Mouse (Mus musculus): ENCODE measurements around the gene Kiss1r.

Gene Kiss1r

DNA sequence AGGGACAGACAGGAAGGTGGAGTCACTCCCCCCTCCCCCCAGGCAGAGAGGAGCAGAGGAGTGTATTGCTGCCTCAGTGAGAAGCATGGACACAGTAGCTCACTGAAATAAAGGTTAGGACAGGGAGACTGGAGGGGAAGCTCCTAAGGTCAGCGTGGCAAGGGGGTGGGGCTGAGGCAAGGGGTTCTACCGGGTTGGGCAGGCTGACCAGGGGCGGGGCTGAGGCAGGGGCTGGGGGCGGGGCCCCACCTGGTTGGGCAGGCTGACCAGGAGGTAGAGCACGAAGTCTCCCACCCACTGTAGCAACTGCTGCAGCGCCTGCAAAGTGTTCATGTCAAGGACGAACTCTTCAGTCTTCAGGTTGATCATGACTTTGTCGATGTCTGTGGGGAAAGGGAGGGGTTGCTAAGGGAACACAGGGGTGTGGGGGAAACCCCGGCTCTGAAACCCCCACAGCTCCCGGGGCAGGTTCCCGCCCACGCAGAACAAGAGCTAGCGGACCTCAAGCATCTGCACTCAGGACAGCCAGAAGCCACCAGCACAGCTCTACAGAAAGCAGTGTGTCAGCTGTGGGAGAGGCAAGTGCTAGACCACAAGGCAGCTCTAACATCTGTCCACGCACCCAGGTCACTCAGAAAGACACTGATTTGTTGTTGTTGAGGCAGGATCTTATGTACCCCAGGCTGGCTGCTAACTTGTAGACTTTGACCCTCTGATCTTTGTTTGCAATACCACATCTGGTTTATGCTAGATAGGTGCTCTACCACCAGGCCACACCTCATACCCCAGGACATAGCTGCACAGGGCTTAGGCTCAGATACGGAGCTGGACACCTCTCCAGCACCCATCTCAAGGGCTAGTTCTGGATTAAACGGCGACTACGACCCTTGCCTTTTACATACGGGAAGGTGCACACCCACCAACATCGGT is 19.2 kb upstream of the Kiss1r start:
- in situ Hi-C loops (cut with MboI, MseI), result no loop called here

DNA sequence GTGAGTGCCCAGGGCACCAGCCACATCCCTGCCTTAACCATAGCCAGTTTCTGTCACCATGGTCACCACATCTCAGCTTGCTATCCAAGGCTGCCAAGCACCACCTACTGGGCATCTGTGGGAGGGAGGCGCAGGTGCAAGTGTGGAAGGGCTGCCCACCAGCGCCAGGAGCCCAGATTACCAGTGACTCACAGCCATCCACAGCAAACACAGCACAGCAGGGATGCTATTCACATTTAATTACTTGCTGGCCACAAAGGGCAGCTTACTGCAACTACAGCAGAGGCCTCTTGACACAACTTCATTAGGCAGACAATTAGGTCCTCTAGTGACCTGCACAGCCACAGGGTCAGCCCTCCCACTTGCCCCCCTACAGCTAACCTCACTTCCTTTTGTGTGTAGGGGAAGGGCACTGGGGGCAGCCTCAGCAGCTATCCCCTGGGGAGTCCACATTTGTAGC is 15.8 kb upstream of the Kiss1r start:
- in situ Hi-C loops (cut with MboI, MseI), result no loop called here

DNA sequence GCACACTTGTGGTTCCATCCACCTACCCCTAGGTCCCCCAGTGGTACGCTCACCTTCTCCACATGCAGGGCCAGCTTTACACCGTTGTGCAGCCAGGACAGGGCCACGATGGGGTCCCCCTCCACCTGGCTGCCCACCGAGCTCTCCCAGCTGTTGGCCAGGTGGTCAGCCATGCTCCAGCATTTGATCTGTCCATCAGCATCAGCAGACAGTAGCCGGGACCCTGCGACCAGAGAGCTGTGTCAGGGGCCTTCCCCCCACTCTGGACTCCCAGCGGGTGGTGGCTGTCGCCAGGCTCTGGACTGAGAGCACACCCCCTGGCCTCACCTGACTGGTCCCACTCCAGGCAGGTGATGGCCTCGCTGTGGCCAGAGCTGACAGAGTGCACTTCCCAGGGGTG is 10.1 kb upstream of the Kiss1r start:
- in situ Hi-C loops (cut with MboI, MseI), result no loop called here

DNA sequence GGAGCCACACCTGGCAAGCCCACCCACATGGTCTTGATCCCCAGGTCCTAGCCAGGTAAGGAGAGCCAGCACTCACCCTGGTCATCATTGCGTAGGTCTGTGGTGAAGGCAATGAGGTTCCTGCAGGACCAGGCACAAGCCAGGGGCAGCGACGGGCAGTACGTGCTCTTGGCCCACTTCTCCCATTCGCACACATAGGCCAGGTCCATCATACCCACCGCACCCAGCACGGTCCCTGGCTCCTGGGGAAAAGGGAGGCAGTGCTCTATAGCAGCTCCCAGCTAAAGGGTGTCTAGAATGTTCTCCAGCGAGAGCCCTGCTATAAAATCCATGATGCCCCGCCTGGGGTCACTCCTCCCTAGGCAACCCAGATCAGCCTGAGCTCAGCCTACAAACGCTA is 9.4 kb upstream of the Kiss1r start:
- in situ Hi-C loops (cut with MboI, MseI), result no loop called here

DNA sequence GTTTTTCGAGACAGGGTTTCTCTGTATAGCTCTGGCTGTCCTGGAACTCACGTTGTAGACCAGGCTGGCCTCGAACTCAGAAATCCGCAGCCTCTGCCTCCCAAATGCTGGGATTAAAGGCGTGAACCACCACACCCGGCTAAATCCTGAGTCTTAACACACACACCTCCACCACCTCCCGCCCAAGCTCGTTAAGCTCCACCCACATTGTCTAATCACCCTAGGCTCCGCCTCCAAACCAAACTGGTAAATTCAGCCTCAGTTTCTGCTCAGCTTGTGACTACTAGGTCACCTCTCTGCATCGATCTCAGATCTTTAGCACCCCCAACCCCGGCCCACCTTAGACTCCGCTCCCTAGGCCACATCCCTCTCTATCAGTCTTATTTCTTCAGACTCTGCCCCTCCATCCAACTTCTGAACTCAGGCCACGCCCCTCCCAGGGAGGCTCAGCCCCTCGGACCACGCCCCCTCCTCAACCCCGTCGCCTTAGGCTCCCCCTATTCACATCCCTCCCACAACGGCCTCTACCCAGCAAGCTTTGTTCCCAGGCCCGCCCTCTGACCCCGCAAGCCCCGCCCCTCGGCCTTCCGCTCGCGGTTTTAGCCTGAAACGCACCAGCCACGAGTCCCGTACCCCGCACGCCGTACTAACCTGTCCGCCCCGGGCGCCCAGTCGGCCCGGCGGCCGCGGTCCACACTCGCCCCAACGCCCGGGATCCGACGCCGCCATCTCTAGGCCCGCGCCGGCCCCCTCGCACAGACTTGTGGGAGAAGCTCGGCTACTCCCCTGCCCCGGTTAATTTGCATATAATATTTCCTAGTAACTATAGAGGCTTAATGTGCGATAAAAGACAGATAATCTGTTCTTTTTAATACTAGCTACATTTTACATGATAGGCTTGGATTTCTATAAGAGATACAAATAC is 8.3 kb upstream of the Kiss1r start, which contains the start of gene Med16:
Gene Med16 (minus strand): TSS at position 757 of the 925 bp plus-strand sequence.
- in situ Hi-C loops (cut with MboI, MseI), result no loop called here

DNA sequence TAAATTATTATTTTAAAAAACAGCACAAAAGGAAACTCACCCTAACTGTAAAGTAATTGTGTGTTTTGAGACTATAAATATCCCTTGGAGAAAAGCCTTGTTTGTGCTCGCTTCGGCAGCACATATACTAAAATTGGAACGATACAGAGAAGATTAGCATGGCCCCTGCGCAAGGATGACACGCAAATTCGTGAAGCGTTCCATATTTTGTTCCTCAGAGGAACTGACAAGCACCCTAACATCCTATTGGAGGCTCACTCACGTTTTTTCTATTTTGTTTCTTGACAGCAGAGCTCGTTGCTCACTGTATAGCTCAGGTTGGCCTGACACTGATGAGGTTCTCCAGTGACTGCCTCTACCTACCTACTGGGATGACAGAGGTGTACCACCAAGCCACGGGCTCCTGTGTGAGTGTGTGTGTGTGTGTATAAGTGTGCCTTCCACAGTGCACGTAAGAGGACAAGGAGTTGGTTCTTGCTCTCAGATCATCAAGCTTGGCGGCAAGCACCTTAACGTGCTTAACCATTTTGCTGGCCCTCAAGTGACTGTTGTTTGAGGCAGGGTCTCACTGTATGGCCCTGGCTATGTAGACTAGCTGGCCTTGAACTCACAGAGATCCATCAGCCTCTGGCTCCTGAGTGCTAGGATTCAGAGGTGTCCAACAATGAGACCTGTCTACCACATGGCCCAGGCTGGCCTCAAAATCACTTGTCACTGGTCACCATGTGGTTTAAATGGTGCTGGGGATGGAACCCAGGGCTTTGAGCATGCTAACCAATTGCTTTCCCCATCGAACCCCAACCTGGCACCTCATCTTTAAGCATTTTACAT is 7.5 kb upstream of the Kiss1r start:
- in situ Hi-C loops (cut with MboI, MseI), result no loop called here

DNA sequence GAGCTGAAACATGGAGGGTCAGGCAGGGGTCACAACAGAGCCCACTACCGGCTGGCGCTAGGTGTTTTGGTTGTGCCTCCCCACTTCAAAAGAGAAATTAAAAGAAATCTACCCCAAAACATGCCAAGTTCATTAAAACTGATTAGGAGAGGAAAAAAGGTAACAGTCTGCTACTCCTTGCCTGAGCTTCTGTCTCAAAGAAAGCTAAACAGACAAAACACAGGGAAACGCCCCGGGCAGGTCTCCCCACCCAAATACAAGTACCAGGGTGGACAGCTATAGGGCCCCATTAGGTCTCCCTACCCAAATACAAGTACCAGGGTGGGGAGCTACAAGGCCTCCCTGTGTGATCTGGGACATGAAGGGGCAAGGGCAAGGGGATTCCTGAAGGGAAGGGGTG is 6.2 kb upstream of the Kiss1r start, which contains the start of gene Gm26602:
Gene Gm26602 (plus strand): TSS at position 301 of the 400 bp plus-strand sequence.
- in situ Hi-C loops (cut with MboI, MseI), result loop anchor here (10.0 kb wide), 1 partner anchor 1336 kb away; the partner anchor contains the start of gene Ilvbl

DNA sequence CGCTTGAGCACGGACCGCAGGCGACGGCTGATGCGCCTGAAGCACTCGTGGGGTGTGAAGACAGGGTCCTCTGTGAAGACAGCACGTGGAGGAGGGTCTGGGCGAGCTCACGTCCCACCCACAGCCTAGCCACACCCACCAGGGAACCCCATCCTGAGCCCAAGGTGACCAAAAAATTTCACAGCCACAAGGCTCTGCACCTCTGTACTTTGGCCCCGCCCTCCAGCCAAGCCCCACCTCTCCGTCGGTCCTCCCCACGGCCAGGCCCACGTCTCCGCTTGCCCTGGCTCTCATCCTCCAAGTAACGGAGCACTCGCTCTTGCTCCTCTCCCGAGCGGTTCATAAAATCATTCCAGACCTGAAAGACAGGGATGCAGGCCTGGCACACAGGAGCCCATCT is 4.4 kb upstream of the Kiss1r start:
- in situ Hi-C loops (cut with MboI, MseI), result loop anchor here (10.0 kb wide), 1 partner anchor 1338 kb away; the partner anchor contains the start of gene Ilvbl

DNA sequence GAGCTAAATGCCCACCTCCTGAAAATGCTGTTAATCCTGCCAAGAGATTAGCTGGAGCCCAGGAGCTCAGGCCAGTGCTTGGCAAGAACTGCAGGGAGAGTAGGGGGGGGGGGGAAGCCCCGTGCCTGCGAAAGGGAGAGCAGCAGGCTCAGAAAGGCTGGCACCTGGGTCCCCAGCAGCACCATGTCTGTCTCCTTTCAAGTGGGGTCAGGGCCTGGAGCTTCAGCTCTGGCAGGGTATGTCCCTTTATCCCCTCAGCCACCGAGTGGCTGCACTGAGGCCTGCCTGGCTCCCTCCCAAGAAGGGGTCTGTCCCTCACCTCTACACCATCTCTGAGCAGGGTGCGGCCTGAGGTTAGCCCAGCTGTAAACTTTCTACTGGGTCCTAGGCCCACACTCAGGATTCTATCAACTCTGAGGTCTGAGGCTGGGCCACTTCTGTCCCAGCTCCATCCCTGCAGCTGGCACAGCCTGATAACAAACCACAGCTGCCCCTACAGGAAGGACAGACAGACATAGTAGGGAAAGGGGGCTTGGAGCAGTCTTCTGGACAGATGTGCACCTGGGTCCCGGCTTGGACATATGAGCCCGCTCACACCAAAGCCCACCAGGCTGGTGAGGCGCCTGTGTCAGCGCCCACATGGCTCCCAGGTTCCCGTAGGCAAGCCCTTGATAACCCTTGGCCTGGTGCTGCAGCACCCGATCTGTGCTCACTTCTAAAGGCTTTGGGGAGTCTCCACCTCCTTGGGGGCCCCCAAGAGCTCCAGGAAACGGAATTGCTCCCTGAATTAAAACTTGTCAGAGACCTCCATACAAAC is 2.4 kb upstream of the Kiss1r start:
- in situ Hi-C loops (cut with MboI, MseI), result loop anchor here (10.0 kb wide), 1 partner anchor 1340 kb away; the partner anchor contains the start of gene Ilvbl

DNA sequence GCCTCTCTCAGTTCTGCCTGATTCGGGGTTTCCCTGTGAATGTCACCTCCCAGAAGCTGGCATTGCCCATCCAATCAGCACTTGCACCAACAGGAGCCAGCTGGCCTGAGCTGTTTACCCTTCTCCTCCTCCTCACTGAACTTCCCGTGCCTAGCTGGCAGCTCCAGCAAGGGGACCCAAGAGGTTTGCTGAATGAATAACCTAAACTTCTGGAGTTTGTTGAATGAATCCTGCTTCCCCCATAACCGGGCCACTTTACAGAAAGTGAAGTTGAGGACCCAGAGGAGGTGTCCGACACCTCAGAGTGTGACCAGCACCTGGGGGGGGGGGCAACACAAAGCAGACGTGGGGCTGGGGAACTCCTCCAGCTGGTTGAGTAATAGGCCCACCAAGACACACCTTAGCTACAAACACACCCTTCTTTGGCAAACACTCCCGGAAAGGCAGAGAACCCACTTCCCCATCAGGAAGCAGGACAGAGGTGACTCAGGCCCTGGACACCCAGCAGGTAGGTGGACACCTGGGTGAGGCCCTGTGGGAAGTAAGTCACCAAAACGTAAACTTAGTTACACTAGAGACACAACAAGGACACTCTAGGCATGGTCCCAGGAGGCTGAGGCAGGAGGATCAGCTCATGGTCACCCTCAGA is 1.7 kb upstream of the Kiss1r start:
- in situ Hi-C loops (cut with MboI, MseI), result loop anchor here (10.0 kb wide), 1 partner anchor 1340 kb away; the partner anchor contains the start of gene Ilvbl

DNA sequence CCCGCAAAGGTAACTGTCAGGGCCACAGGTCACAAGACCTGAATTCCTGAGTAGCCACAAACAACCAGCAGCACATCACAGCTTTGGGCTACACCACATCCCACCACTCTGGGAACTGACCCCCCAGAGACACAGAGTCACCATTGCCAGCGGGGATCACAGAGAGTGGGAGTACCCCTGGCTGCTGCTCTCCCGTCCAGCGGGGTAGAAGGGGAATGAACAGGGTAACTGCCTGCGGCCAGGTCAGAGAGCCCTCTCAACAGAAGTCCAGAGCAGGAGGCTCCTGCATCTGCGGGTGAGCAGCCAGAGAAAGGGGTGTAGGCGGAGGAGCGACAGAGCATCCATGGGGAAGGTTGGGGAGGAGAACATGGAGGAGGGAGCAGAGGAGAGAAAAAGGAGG is 690 bp upstream of the Kiss1r start:
- in situ Hi-C loops (cut with MboI, MseI), result loop anchor here (10.0 kb wide), 1 partner anchor 1341 kb away; the partner anchor contains the start of gene Ilvbl

DNA sequence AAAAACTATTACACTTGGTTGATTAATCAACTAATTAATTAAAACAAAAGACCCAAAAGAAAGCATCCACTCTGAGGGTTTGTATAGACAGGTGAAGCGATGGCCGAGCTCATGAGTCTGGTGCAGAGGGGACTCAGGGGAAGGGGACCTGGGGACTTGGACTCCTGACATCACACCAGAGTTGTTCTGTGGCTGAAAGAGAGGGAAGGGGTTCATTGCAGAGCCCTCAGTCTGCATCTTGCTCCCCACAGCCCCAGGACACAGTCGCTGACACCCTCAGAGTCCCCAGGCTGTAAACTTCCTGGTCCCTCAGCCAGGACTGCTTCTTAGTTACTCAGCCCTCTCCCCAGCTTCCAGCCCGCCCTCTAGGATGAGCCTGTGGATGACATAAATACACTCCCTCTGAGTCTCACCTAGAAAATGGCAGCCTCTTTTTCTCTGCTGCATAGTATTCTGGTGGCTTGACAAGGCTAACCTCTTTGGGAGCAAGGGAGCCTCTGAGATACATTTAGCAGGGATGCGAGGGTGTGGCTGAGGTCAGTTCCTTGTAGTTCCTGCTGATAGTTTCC is 845 bp downstream of the Kiss1r start:
- in situ Hi-C loops (cut with MboI, MseI), result loop anchor here (10.0 kb wide), 1 partner anchor 1343 kb away; the partner anchor contains the start of gene Ilvbl

DNA sequence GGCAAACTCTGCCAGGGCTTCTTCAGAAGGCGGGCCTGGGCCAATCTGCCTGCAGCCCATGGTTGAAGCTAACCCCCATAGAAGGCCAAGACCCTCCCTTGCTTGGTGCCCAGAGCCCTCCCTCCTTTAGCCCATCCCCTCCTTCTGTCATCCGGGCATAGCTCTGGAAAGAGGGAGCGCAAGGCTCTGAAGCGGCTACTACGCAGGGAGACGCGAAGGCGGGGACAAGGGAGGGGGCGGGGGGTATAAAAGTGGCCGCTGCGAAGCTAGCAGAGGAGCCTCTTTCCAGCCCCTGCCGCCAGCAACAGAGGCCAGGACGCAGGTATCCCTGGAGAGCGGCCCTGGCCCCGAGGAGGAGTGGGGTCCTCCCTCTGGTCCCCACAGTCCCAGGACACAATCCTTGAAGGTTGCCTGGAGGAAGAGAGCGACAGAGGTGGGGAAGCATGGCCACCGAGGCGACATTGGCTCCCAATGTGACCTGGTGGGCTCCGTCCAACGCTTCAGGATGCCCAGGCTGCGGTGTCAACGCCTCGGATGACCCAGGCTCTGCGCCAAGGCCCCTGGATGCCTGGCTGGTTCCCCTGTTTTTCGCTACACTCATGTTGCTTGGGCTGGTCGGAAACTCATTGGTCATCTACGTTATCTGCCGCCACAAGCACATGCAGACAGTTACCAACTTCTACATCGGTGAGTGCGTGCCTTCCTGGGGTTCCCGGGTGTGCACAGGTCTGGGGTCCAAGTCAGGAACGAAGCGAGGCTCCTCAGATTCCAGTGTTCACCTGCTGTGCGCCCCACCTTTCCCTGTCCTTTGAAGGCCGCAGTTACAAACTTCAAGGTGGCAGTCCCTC is 1.7 kb downstream of the Kiss1r start:
- in situ Hi-C loops (cut with MboI, MseI), result loop anchor here (10.0 kb wide), 1 partner anchor 1344 kb away; the partner anchor contains the start of gene Ilvbl

DNA sequence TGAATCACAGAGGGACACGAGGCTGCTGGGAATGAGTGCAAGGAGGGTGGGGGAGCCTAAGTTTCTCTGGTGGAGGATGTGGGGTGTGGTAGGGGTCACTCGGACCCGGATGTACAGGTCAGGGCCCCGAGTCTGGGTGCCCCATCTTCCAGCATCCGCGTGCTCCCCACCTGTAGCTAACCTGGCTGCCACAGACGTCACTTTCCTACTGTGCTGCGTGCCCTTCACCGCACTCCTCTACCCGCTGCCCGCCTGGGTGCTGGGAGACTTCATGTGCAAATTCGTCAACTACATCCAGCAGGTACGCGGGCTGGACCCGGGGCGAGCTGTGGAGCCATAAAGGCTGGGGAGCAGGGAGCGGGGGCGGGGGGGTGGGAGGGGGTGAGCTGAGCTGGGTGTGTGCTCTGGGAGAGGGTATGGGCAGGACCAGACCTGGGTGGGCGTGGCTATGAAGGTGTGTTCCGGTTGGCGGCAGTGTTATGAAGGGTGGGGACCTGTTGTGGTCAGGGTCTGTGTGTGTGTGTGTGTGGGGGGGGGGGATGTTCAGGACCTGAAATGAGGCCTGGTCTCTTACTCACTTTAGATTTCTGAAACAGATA is 2.6 kb downstream of the Kiss1r start:
- in situ Hi-C loops (cut with MboI, MseI), result loop anchor here (10.0 kb wide), 1 partner anchor 1345 kb away; the partner anchor contains the start of gene Ilvbl

DNA sequence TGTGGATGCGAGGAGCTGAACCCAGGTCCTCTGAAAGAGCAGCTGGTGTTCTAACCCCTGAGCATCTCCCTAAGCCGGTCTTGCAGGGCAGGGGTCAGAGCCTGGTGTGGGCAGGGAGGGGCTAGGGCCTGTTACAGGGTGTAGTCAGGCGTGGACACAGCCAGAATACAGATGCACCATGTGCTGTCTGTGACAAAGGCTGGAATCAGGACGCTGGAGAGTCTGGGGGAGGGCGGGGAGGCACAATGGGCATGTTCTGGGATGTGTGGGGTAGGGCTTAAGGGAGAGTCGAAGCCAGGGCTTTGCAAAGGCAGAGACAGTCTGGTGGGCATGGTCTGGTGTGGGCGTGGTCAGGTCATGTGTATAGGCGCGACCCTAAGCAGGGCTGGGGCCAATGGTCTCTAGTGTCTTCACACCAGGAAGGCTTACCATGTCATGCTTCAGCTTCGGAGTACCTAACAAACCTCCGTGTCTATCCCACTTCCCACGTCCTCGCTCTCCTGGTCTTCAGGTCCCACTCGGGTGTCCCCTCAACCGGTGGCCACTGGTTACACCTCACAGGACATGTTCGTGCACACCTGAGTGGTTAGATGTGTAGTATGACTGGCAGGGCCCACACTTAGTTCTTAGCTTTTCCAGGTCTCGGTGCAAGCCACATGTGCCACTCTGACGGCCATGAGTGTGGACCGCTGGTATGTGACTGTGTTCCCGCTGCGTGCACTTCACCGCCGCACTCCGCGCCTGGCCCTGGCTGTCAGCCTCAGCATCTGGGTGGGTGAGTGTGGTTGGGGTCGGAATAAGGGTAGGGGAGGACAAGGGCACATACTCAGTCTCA is 3.5 kb downstream of the Kiss1r start:
- in situ Hi-C loops (cut with MboI, MseI), result no loop called here

DNA sequence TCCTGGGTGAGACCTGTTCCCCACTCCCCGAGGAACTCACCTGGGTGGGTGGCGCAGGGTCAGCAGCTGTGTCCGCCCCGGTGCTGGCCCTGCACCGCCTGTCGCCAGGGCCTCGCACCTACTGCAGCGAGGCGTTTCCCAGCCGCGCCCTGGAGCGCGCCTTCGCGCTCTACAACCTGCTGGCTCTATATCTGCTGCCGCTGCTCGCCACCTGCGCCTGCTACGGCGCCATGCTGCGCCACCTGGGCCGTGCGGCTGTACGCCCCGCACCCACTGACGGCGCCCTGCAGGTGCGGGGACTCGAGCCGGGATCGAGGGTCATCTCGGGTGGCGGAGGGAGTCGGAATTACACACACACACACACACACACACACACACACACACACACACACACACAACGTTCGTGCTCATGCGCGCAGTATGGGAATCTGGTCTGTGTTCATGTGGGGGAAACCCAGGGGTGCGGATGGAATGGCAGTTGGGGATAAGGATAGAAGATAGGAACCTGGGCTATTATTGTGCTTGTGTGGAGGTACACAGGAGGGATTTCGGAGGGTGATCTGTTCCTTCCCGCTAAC is 4.3 kb downstream of the Kiss1r start, which contains the start of gene R3hdm4:
Gene R3hdm4 (minus strand): TSS at position 251 of the 578 bp plus-strand sequence.
- in situ Hi-C loops (cut with MboI, MseI), result no loop called here

Measured in T-helper 1 cell (primary cell).